Mouse (Mus musculus) 416B (cell line): Measurements from ENCODE around the gene Elob.

ENCODE experiments used
- DNase-seq: peaks from one replicate; pipeline ENCODE4 v3.0.0; 2011; ENCODE audit warnings: low read depth

Elob gene

DNA sequence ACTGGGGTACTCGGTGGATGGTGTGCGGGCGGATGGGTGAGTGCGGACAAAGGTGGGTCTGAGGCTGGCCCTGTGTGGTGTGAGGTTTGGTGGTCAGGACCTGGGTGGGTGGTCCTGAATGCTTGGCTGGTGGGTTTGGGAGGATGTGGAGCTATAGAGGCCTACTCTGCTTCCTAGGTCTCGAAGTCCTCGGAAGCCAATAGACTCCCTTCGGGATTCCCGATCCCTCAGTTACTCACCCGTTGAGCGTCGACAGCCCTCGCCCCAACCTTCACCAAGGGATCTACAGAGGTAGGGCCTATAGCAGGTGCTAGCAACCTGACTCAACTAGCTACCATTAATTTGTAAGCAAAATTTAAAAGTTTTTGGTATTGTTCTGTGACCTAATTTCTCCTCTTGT is 5.3 kb downstream of the Elob start:
- no peak for DNase-seq

DNA sequence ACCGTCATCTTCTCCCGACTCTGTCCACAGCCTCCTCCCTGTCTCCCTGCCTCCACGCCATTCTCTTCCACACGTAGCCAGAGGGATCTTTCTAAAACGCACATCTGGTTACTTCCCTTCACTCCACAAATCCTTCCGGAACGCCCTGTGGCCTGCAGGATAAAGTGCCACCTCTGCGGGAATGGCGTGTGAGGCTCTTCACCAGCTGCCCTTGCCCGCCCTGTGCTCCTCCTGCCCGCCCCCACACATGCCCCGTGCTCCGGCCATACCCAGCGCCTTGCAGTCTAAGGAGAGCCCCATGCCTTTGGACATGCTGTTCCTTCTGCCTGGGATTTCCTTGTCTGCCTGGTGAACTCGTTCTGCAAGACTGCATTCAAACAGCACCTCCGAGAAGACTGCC is 5.9 kb downstream of the Elob start:
- DNase-seq, result no peak

- no peak for DNase-seq
These were observed 6.8 kb downstream of the Elob start for GRCm38 (mm10) chr17:23822094-23822493.

GRCm38 (mm10) chr17:23820731-23821130 is 8.2 kb downstream of the Elob start:
- DNase-seq, result no peak

DNA sequence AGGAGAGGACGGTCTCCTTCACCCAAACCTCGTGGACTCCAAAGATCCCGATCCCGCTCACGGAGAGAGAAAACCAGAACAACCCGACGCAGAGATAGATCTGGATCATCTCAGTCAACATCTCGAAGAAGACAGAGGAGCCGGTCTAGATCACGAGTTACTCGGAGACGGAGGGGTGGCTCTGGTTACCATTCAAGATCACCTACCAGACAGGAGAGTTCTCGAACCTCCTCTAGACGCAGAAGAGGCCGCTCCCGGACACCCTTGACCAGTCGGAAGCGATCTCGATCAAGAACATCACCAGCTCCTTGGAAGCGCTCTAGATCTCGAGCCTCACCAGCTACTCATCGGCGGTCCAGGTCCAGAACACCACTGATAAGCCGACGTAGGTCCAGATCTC is 9.7 kb downstream of the Elob start:
- no peak for DNase-seq

DNA sequence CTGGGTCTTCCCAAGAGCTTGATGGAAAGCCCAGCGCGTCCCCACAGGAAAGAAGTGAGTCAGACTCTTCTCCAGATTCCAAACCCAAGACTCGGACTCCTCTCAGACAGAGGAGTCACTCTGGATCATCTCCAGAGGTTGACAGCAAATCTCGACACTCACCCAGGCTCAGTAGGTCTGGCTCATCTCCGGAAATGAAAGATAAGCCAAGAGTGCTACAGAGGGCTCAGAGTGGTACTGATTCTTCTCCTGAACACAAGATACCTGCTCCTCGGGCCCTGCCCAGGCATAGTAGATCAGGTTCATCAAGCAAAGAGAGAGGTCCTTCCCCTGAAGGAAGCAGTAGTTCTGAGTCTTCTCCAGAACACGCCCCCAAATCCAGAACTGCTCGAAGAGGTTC is 10.4 kb downstream of the Elob start:
- DNase-seq, result no peak

DNA sequence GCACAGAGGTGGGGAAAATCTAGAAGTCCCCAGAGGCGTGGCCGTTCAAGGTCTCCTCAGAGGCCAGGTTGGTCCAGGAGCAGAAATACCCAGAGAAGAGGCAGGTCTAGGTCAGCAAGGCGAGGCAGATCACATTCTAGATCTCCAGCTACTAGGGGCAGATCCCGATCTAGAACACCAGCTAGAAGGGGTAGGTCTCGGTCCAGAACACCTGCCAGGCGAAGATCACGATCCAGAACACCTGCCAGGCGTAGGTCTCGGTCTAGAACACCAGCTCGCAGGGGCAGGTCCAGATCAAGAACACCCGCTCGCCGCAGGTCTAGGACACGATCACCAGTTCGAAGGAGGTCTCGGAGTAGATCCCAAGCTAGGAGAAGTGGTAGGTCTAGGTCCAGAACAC is 13.3 kb downstream of the Elob start:
- DNase-seq, result no peak

DNA sequence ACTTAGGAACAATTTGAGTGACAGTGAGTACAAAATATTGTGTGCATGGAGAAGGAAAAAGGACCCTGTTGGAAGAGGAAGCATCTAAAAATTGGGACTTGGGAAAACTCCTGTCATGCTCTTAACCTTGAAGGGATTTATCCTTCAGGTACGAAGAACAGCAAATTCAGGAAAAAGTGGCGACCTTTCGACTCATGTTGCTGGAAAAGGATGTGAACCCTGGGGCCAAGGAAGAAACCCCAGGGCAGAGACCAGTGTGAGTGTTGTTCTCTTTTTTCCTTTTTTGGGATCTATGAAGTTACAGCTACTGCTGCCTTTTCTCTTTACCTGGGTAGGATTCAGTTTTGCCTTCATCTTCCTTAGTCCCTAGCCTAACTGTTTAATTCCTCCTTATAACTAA is 21.0 kb downstream of the Elob start:
- DNase-seq, result no peak

DNA sequence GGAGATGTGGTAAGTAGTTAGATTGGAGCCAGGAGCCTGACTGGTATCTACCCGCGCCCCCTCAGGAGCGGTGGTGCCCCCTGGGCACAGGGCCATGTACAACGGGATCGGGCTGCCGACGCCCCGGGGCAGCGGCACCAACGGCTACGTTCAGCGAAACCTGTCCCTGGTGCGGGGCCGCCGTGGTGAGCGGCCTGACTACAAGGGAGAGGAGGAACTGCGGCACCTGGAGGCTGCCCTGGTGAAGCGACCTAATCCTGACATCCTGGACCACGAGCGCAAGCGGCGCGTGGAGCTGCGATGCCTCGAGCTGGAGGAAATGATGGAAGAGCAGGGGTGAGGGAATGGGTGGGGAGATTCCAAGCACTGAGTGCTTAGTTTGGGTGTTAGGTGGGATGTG is 22.1 kb downstream of the Elob start:
- DNase-seq, result peak; percentile 64

DNA sequence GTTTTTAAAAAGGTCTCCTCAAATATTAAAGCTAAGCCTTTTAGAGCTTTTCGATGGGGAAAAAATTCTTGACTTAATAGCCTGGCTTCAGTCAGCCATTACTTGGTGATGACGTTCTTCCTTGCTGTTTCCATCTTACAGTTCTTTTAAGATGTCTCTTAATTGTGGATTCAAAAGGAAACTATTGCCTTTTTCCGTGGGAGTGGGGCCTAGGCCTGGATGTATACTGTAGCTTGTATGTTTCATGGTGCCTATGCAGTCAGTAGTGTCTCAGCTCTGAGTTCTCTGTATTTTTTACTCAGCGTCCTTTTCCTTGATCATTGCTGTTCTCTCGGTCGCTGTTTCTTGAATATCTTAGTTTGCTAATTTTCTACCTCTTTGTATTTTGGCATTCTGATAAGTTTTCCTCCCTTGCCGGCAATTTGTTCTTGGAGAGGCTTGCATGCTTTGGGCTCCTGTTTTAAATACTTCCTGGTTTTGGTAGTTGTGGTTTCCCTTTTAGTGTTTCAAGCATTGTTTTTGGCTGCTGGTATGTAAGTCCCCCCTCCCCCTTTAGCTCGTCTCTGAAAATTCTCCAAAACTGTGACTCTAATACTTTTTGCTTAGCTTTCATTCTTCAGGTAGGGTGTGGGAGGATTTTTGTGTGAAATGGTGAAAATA is 24.4 kb downstream of the Elob start:
- peak; percentile 79 for DNase-seq

DNA sequence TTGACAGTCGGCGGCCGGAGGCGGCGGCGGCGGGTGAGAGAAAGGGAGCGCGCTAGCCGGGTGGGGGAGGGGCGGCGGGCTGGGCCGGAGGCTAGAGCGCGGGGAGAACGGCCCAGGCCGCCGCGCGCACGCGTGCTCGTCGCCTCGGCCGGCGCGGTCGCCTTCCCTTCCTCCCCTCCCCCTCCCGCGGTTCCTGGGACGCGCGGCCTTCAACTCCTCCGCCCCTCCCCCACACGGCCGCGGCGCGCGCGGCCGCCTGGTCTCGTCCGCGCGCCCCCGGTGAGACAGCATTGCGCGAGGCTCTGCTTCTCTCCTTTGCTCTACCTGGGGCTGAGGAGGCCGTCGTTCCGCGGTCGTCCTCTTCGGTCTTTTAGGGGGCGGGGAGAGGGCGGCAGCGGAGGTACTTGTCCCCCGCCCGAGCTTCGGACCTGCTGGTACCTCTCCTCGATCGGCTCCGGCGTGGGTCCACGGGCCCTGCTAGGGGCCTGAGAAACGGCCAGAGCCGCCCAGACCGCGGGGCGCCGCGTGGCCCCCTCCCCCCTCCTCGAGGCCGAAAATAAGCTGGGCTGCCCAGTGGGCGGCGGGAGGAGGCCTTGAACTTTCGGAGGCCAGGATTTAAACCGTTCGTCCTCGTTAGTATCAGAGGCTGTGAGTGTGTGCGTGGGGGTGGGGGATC is 25.4 kb downstream of the Elob start:
- DNase-seq, result peak; percentile 78

- DNase-seq, result peak; percentile 100
These were observed 26.1 kb downstream of the Elob start for GRCm38 (mm10) chr17:23802746-23803365.

DNA sequence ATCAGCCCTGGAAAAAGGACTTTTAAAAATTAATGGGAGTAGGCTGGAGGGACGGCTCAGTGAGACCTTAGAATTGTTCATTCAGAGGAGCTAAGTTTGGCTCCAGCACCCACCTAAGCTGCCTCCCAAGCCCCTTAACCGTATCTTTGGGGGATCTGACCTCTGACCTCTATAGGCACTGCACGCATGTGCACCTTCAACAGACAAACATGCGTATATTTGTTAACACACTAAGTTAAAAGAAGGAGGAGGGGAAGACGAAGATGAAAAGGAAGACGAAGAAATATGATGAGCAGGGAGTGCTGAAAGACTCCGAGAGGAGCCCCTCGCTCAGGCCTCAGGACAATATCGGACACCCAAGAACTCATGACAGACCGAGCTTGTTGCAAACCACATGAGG is 27.3 kb downstream of the Elob start:
- DNase-seq, result no peak

GRCm38 (mm10) chr17:23797316-23797715 is 31.6 kb downstream of the Elob start:
- DNase-seq, result peak; percentile 84

DNA sequence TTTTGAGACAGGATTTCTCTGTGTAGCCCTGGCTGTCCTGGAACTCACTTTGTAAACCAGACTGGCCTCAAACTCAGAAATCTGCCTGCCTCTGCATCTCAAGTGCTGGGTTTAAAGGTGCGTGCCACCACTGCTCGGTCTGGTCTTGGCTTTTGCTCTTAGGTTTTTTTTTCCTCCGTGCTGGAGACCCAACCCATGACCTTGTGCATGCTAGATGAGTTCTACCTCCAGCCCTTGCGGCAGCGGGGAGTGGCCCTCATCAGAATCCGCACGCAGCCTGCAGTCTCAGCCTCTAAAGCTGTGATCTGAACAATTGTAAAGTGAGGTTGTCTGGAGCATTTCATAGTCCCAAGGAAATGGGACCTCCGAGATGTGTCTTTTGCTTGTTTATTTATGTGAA is 33.6 kb downstream of the Elob start:
- no peak for DNase-seq

DNA sequence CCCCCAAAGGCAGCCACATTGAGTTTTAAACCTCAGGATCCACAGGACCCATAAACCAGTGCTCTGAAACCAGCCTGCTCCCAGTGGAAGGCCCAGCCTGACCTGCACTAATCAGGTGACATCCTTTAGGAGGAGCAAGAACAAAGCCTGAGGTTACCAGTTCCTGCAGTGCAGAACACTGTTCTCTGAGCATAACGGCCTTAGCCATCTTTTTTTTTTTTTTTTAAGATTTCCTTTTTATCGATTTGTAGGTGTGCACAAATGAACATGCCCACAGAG is 37.9 kb downstream of the Elob start:
- peak; percentile 40 for DNase-seq

DNA sequence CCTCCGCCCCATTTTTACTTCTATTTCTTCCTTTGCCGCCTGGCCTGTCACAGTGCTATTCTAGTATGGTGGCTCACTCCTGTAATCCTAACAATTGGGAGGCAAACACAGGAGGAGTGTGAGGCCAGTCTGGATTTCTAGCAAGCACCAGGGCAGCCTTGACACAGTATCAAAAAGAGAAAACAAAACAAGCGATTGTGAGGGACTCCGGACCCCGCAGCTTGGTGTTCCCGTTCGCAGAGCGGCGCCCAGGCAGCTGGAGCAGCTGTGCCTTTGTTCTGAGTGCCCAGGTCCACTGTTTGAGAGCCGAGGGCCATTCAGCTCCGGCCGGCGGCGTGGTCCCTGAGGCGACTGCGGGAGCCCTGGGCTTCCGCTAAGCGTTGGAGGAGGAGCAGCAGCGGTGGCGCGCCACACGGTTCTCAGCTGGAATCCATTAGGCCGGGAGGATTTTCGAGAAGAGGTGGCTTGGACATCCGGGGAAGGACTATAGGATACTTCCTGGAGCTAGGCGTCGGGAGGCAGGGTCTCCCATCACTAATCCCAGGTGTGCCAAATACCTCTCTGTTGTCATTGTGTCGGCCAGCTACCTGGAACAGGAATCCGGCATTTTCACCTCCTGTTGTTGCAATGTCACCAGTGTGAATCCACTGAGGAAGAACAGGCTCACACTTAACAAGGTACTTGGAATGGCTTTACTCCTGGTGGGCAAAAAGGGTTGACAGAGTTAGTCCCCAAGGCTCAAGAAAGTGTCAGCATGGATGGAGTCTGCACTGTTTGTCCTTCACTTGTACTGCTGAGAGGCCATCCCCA is 38.5 kb downstream of the Elob start, which contains the start of gene Srrm2:
TSS of gene Srrm2 (plus strand) at position 264 of the 810 bp plus-strand sequence.
- DNase-seq, result peak; percentile 52

- peak; percentile 36 for DNase-seq
These were observed 39.1 kb downstream of the Elob start for GRCm38 (mm10) chr17:23789749-23790268.

GRCm38 (mm10) chr17:23788973-23789372 is 40.0 kb downstream of the Elob start:
- DNase-seq, result no peak

DNA sequence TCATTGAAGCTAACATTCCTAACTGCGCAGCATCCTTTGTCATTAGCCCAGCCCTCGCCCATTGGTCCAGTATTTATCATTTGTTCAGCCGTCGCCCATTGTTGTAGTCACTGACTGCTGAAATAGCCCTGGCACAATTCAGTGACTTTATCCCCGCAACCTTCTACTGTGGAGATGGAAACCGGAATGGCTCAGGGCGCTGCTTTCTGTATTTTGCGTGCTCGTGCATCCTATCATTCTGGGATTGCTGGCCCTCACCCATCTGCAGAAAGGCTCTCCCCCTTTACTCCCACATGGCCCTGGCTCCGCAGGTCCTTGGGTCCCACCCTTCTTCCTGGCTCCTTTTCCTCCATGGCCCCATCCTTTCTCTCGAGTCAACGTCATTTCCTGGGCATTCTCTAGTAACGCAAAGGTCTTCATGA is 42.4 kb downstream of the Elob start:
- DNase-seq, result no peak

GRCm38 (mm10) chr17:23785561-23786471 is 43.1 kb downstream of the Elob start, which contains the start of gene Flywch2:
TSS of gene Flywch2 (minus strand) at chr17:23786081.
- no peak for DNase-seq
